8 mouse cellular contexts compared by ENCODE assay signal in the genomic region with DNA sequence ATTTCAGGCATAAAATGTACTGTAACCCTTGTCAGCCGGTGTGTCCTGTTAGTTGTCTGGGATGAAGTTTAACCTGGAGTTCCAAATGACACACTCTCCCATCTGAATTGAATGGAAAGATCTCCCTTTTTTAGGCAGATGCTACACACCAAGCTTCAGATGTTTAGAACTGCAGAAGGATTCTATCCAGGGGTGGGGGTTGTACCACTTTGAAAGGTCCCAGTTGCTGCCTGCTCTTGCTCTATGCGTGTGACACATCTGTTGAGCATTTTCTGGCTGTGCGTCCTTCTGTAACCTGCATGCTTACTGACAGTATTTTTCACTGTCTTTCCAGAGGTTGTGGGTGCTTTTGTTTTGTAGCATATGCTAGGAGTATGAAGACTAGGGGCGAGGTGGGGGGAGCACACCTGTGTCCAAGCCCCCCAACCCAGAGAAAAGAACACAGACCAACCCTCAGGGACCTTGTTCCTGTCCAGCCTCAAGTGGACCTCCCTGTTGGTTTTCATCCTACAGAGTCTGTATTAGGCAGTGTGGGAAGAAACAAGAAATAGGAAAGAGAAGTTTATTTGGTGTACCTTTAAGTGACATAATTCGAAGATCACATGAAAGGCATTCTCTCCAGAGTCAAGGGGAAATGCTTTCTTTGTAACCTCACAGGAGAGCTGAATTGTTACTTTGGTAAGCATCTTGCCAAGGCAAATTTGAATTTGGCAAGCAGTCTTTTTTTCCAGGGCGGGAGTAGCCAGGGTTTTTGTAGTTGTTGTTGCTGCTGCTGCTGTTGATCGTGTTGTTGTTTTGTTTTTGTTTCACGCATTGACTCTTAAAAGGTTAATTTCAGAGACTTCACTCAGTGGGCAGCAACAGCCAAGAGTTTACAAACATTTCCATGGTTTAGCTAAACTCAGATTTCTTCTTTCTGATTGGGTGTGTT. TPM values are rescaled to one million over a fixed set of nuclear protein-coding genes. Genes with fewer than 3 reads are reported as not detected.
A peak's percentile ranks its signal among the peaks of the same experiment; 100 is the strongest.
DNase-seq lines count a peak whose midpoint lies in the region; ATAC-seq lines count a peak whose summit lies in the region.

No protein-coding gene starts in this region.

- H3K4me3 ChIP-seq in embryonic facial prominence, embryonic 15.5 days (replicated peaks): peak overlapping the region; percentile 58
- H3K4me3 ChIP-seq in hindbrain, embryonic 11.5 days (ENCODE audit: low read depth, low read length): 0 out of 2 replicates have a peak overlapping the region, but pooled peaks have one; percentile 7
- H3K4me3 ChIP-seq in liver, embryonic 11.5 days (ENCODE audit: low read depth, low read length): peak overlapping the region; percentile 25; the same call in 1 of the 2 replicates
- H3K4me3 ChIP-seq in stomach, embryonic 14.5 days (ENCODE audit: low read depth, low read length): peak overlapping the region; percentile 39

- peak overlapping the region; percentile 54 for H3K9ac ChIP-seq in embryonic facial prominence, embryonic 15.5 days
- H3K9ac ChIP-seq in hindbrain, embryonic 11.5 days (ENCODE audit: low read depth, low read length): no peak overlapping the region
- H3K9ac ChIP-seq in liver, embryonic 11.5 days (ENCODE audit: low read depth, low read length): no peak overlapping the region
- peak overlapping the region; percentile 53 for H3K9ac ChIP-seq in stomach, embryonic 14.5 days (replicated peaks; ENCODE audit: low read depth, low read length)

- H3K4me1 ChIP-seq in embryonic facial prominence, embryonic 15.5 days: peaks cover 53% of the 10 kb centered on the region
- no peaks in the 10 kb centered on the region for H3K4me1 ChIP-seq in hindbrain, embryonic 11.5 days (replicated peaks; ENCODE audit: control insufficient read depth, insufficient read depth, low read length)
- H3K4me1 ChIP-seq in liver, embryonic 11.5 days (replicated peaks; ENCODE audit: control insufficient read depth, insufficient read depth, low read length): peaks cover 7% of the 10 kb centered on the region; the same call in 1 of the 2 replicates
- peaks cover 24% of the 10 kb centered on the region for H3K4me1 ChIP-seq in stomach, embryonic 14.5 days (ENCODE audit: control insufficient read depth, insufficient read depth, low read length)

- intact Hi-C loops in left cerebral cortex, postnatal 14 days (cut with DNase I): no loop called here

- H3K27me3 ChIP-seq in embryonic facial prominence, embryonic 15.5 days: no peaks in the 10 kb centered on the region
- no peaks in the 10 kb centered on the region for H3K27me3 ChIP-seq in hindbrain, embryonic 11.5 days (ENCODE audit: control insufficient read depth, insufficient read depth, low read length)
- no peaks in the 10 kb centered on the region for H3K27me3 ChIP-seq in liver, embryonic 11.5 days (replicated peaks; ENCODE audit: control insufficient read depth, insufficient read depth, low read length)
- no peaks in the 10 kb centered on the region for H3K27me3 ChIP-seq in stomach, embryonic 14.5 days (ENCODE audit: control insufficient read depth, insufficient read depth, low read length)

- H3K9me3 ChIP-seq in embryonic facial prominence, embryonic 15.5 days (replicated peaks): no peaks in the 10 kb centered on the region; the same call in 1 of the 2 replicates
- H3K9me3 ChIP-seq in hindbrain, embryonic 11.5 days (ENCODE audit: control insufficient read depth, low read length): no peaks in the 10 kb centered on the region
- no peaks in the 10 kb centered on the region for H3K9me3 ChIP-seq in liver, embryonic 11.5 days (ENCODE audit: control insufficient read depth, low read length)
- H3K9me3 ChIP-seq in stomach, embryonic 14.5 days (ENCODE audit: control insufficient read depth, low read depth, low read length): no peaks in the 10 kb centered on the region

- ATAC-seq in embryonic facial prominence, embryonic 15.5 days (ENCODE audit: insufficient number of reproducible peaks, low FRiP score, low TSS enrichment, low read depth): no peak
- ATAC-seq in hindbrain, embryonic 11.5 days (ENCODE audit: low FRiP score): no peak
- no peak for ATAC-seq in liver, embryonic 11.5 days (replicated peaks; ENCODE audit: low FRiP score)
- ATAC-seq in stomach, embryonic 14.5 days (ENCODE audit: insufficient number of reproducible peaks, insufficient read depth, low FRiP score, low read depth): no peak

- peak overlapping the region; percentile 70 for H3K4me2 ChIP-seq in embryonic facial prominence, embryonic 15.5 days (replicated peaks)
- peak overlapping the region; percentile 20; the same call in 1 of the 2 replicates for H3K4me2 ChIP-seq in hindbrain, embryonic 11.5 days (replicated peaks; ENCODE audit: low read depth, low read length)
- H3K4me2 ChIP-seq in liver, embryonic 11.5 days: peak overlapping the region; percentile 55
- peak overlapping the region; percentile 74 for H3K4me2 ChIP-seq in stomach, embryonic 14.5 days (replicated peaks; ENCODE audit: low read depth, low read length)

- peak; percentile 30 for DNase-seq in cerebellum, adult 9-10 months
- no peak for DNase-seq in cerebellum, postnatal 25 days
- no peak for DNase-seq in hindbrain, embryonic 11.5 days (ENCODE audit: low spot score)
- no peak for DNase-seq in liver, embryonic 11.5 days (ENCODE audit: low spot score)
- DNase-seq in left cerebral cortex, postnatal 14 days (ENCODE audit: low spot score in 2 of 2): no peak
- DNase-seq in right cerebral cortex, postnatal 36 days (ENCODE audit: low spot score in 2 of 2): no peak

- peak overlapping the region; percentile 97 for H3K27ac ChIP-seq in embryonic facial prominence, embryonic 15.5 days (replicated peaks)
- no peak overlapping the region for H3K27ac ChIP-seq in hindbrain, embryonic 11.5 days (ENCODE audit: low read depth, low read length)
- no peak overlapping the region for H3K27ac ChIP-seq in liver, embryonic 11.5 days (ENCODE audit: low read depth, low read length)
- peak overlapping the region; percentile 97 for H3K27ac ChIP-seq in stomach, embryonic 14.5 days (ENCODE audit: low read length)

- peaks cover 3% of the 10 kb centered on the region; the same call in 1 of the 2 replicates for H3K36me3 ChIP-seq in embryonic facial prominence, embryonic 15.5 days
- no peaks in the 10 kb centered on the region for H3K36me3 ChIP-seq in hindbrain, embryonic 11.5 days (ENCODE audit: control insufficient read depth, insufficient read depth, low read length)
- no peaks in the 10 kb centered on the region for H3K36me3 ChIP-seq in liver, embryonic 11.5 days (ENCODE audit: control insufficient read depth, insufficient read depth, low read length)
- H3K36me3 ChIP-seq in stomach, embryonic 14.5 days (ENCODE audit: control insufficient read depth, insufficient read depth, low read length): no peaks in the 10 kb centered on the region

- 18% methylated on average over 8 of the region's 8 CpGs for WGBS in embryonic facial prominence, embryonic 15.5 days
- 61% methylated on average over 8 of the region's 8 CpGs for WGBS in hindbrain, embryonic 11.5 days
- 66% methylated on average over 8 of the region's 8 CpGs for WGBS in liver, embryonic 11.5 days
- 49% methylated on average over 8 of the region's 8 CpGs for WGBS in stomach, embryonic 14.5 days

RNA-seq across cellular contexts. Expression of gene Naa20, which starts 40.4 kb away (rescaled TPM):
- polyA plus RNA-seq in embryonic facial prominence, embryonic 15.5 days (2015; fragmentation: Nextera tagmentation; extraction: Ambion mirVana): 151 and 160 TPM in 2 replicates
- polyA plus RNA-seq in hindbrain, embryonic 11.5 days (2014; fragmentation: Nextera tagmentation; extraction: Ambion mirVana): 139 and 146 TPM in 2 replicates
- 147 and 156 TPM in 2 replicates for polyA plus RNA-seq in liver, embryonic 11.5 days (2014; fragmentation: Nextera tagmentation; extraction: Ambion mirVana)
- 178 and 195 TPM in 2 replicates for polyA plus RNA-seq in stomach, embryonic 14.5 days (2014; fragmentation: Nextera tagmentation; extraction: Ambion mirVana)
- 10 to 100 TPM; 72.3 to 79.3 TPM for total RNA-seq in left cerebral cortex, postnatal 14 days (2021)

Comparison
In these comparisons a context has a peak if more than half of its experiments do, and no peak if none do; other contexts are left out.
1. H3K27ac ChIP-seq: peak in embryonic facial prominence, embryonic 15.5 days (single experiment) and stomach, embryonic 14.5 days (single experiment); none in hindbrain, embryonic 11.5 days (single experiment) and liver, embryonic 11.5 days (single experiment).
2. H3K4me2 ChIP-seq: peak in every context shown above with its lines; median percentile 74 in stomach, embryonic 14.5 days; 70 in embryonic facial prominence, embryonic 15.5 days; 55 in liver, embryonic 11.5 days; 20 in hindbrain, embryonic 11.5 days.
3. H3K4me3 ChIP-seq: peak in every context shown above with its lines; median percentile 58 in embryonic facial prominence, embryonic 15.5 days; 39 in stomach, embryonic 14.5 days; 25 in liver, embryonic 11.5 days; 7 in hindbrain, embryonic 11.5 days.
4. H3K9ac ChIP-seq: peak in embryonic facial prominence, embryonic 15.5 days (single experiment) and stomach, embryonic 14.5 days (single experiment); none in hindbrain, embryonic 11.5 days (single experiment) and liver, embryonic 11.5 days (single experiment).